Mouse (Mus musculus) forebrain, embryonic 12.5 days (tissue): ENCODE measurements at regions not wholly inside any gene's neighbourhood (a gene's known extent, or its start where the extent isn't known, plus 50 kb on each side); places are given as distances from the start of the nearest gene placed in this dataset.

Source experiments
- ATAC-seq: fragments of 200-750 bp; cut with Nextera tagmentation; 2 replicates; pipeline ENCODE4 v1.8.0; 2017; ENCODE audit warnings: moderate TSS enrichment; ENCODE audit not compliant: low FRiP score
- H3K27ac ChIP-seq: fragments of 300-500 bp; sonication (generic); 2 replicates; pipeline ENCODE4 v1.5.1; 2016; ENCODE audit warnings: mild to moderate bottlenecking
- H3K27me3 ChIP-seq: fragments of 300-500 bp; sonication (generic); 2 replicates; pipeline ENCODE4 v1.6.1; 2016; ENCODE audit warnings: mild to moderate bottlenecking
- H3K36me3 ChIP-seq: fragments of 300-500 bp; sonication (generic); replicated peaks from 2 replicates; pipeline ENCODE4 v1.6.1; 2016; ENCODE audit warnings: mild to moderate bottlenecking
- H3K4me1 ChIP-seq: fragments of 300-500 bp; sonication (generic); 2 replicates; pipeline ENCODE4 v1.6.1; 2016
- H3K4me2 ChIP-seq: fragments of 300-500 bp; sonication (generic); 2 replicates; pipeline ENCODE4 v1.6.1; 2016; ENCODE audit warnings: mild to moderate bottlenecking, moderate library complexity
- H3K4me3 ChIP-seq: fragments of 300-500 bp; sonication (generic); replicated peaks from 2 replicates; pipeline ENCODE4 v1.5.1; 2016; ENCODE audit warnings: mild to moderate bottlenecking
- H3K9ac ChIP-seq: fragments of 300-500 bp; sonication (generic); 2 replicates; pipeline ENCODE4 v1.6.1; 2016; ENCODE audit warnings: mild to moderate bottlenecking
- H3K9me3 ChIP-seq: fragments of 300-500 bp; sonication (generic); 2 replicates; pipeline ENCODE4 v1.6.1; 2016
- WGBS: fragments of 180-500 bp; shearing (Covaris S2); methylation state at CpG from one replicate; pipeline ENCODE4 v1.1.7; 2016; 5-methylcytosine and 5-hydroxymethylcytosine counted together

- H3K4me2 ChIP-seq, result no peak overlapping the region
- H3K27ac ChIP-seq, result no peak overlapping the region; the same call in 1 of the 2 replicates
- no peaks in the 10 kb centered on the region for H3K27me3 ChIP-seq
- H3K36me3 ChIP-seq, result no peaks in the 10 kb centered on the region
- no peaks in the 10 kb centered on the region for H3K9me3 ChIP-seq
- no peak for ATAC-seq
- H3K9ac ChIP-seq, result no peak overlapping the region
- H3K4me1 ChIP-seq, result no peaks in the 10 kb centered on the region
- H3K4me3 ChIP-seq, result no peak overlapping the region
- WGBS, result 78% methylated on average over 13 of the region's 13 CpGs
These were observed 131.5 kb upstream of the Nav3 start for GRCm38 (mm10) chr10:110587529-110587928.

GRCm38 (mm10) chr10:110600352-110600853, 144.4 kb upstream of the Nav3 start:
- Histone ChIP-seq H3K27ac (no peak overlapping the region), H3K9me3 (no peaks in the 10 kb centered on the region), H3K4me3 (no peak overlapping the region), H3K9ac (no peak overlapping the region), H3K4me2 (no peak overlapping the region), H3K36me3 (no peaks in the 10 kb centered on the region), H3K27me3 (no peaks in the 10 kb centered on the region), H3K4me1 (no peaks in the 10 kb centered on the region)
- ATAC-seq, result no peak
- 78% methylated on average over 11 of the region's 11 CpGs for WGBS

GRCm38 (mm10) chr10:110610336-110610735, 134.9 kb upstream of the E2f7 start:
- Histone ChIP-seq H3K9me3 (peaks cover 12% of the 10 kb centered on the region), H3K36me3 (no peaks in the 10 kb centered on the region), H3K4me1 (no peaks in the 10 kb centered on the region), H3K4me3 (no peak overlapping the region), H3K4me2 (no peak overlapping the region), H3K27ac (no peak overlapping the region), H3K27me3 (no peaks in the 10 kb centered on the region), H3K9ac (no peak overlapping the region)
- ATAC-seq, result no peak
- WGBS, result 69% methylated on average over 9 of the region's 9 CpGs

- Histone ChIP-seq H3K9ac (no peak overlapping the region), H3K4me1 (no peaks in the 10 kb centered on the region), H3K9me3 (peaks cover 12% of the 10 kb centered on the region)
These were observed 128.2 kb upstream of the E2f7 start for GRCm38 (mm10) chr10:110617004-110617403.

GRCm38 (mm10) chr10:110619193-110619592, 126.0 kb upstream of the E2f7 start:
- 86% methylated on average over 7 of the region's 7 CpGs for WGBS
- H3K9ac ChIP-seq, result no peak overlapping the region
- no peaks in the 10 kb centered on the region for H3K36me3 ChIP-seq
- no peak overlapping the region for H3K4me3 ChIP-seq
- no peak for ATAC-seq
- no peaks in the 10 kb centered on the region for H3K27me3 ChIP-seq
- peaks cover under 1% of the 10 kb centered on the region; the same call in 1 of the 2 replicates for H3K9me3 ChIP-seq
- H3K4me2 ChIP-seq, result no peak overlapping the region
- H3K27ac ChIP-seq, result no peak overlapping the region
- H3K4me1 ChIP-seq, result no peaks in the 10 kb centered on the region

More at GRCm38 (mm10) chr10:110617004-110617403, 128.2 kb upstream of the E2f7 start:
- WGBS, result 68% methylated on average over 1 of the region's 1 CpGs
- no peak overlapping the region for H3K4me3 ChIP-seq
- H3K4me2 ChIP-seq, result no peak overlapping the region
- no peak for ATAC-seq
- H3K27me3 ChIP-seq, result no peaks in the 10 kb centered on the region
- no peaks in the 10 kb centered on the region for H3K36me3 ChIP-seq
- no peak overlapping the region for H3K27ac ChIP-seq

- H3K4me3 ChIP-seq, result no peak overlapping the region
- H3K4me2 ChIP-seq, result no peak overlapping the region
- H3K9me3 ChIP-seq, result no peaks in the 10 kb centered on the region
- H3K9ac ChIP-seq, result no peak overlapping the region
- no peaks in the 10 kb centered on the region for H3K36me3 ChIP-seq
- ATAC-seq, result no peak
- WGBS, result 85% methylated on average over 3 of the region's 3 CpGs
- no peaks in the 10 kb centered on the region for H3K4me1 ChIP-seq
- no peaks in the 10 kb centered on the region for H3K27me3 ChIP-seq
- no peak overlapping the region for H3K27ac ChIP-seq
These were observed 119.6 kb upstream of the E2f7 start for GRCm38 (mm10) chr10:110625644-110626043.

GRCm38 (mm10) chr10:110640406-110640805, 104.8 kb upstream of the E2f7 start:
- WGBS, result 26% methylated on average over 10 of the region's 10 CpGs

GRCm38 (mm10) chr10:110642065-110642690, 103.1 kb upstream of the E2f7 start:
- no peaks in the 10 kb centered on the region for H3K27me3 ChIP-seq
- no peaks in the 10 kb centered on the region for H3K9me3 ChIP-seq
- ATAC-seq, result no peak
- no peak overlapping the region for H3K27ac ChIP-seq
- H3K36me3 ChIP-seq, result no peaks in the 10 kb centered on the region
- no peak overlapping the region for H3K9ac ChIP-seq
- no peak overlapping the region for H3K4me2 ChIP-seq
- peaks cover 3% of the 10 kb centered on the region for H3K4me1 ChIP-seq
- 84% methylated on average over 19 of the region's 19 CpGs for WGBS
- no peak overlapping the region for H3K4me3 ChIP-seq

More at GRCm38 (mm10) chr10:110640406-110640805, 104.8 kb upstream of the E2f7 start:
- no peak overlapping the region for H3K9ac ChIP-seq
- H3K27ac ChIP-seq, result no peak overlapping the region
- H3K9me3 ChIP-seq, result no peaks in the 10 kb centered on the region
- no peaks in the 10 kb centered on the region for H3K27me3 ChIP-seq
- H3K4me1 ChIP-seq, result peaks cover 2% of the 10 kb centered on the region; the same call in 1 of the 2 replicates
- H3K4me2 ChIP-seq, result no peak overlapping the region
- no peak for ATAC-seq
- H3K36me3 ChIP-seq, result no peaks in the 10 kb centered on the region
- no peak overlapping the region for H3K4me3 ChIP-seq

- peaks cover 7% of the 10 kb centered on the region for H3K4me1 ChIP-seq
- ATAC-seq, result peak; percentile 51; the same call in 1 of the 2 replicates
- no peak overlapping the region for H3K4me3 ChIP-seq
- H3K27me3 ChIP-seq, result no peaks in the 10 kb centered on the region
- no peak overlapping the region for H3K9ac ChIP-seq
- no peaks in the 10 kb centered on the region for H3K36me3 ChIP-seq
- WGBS, result 44% methylated on average over 7 of the region's 7 CpGs
- no peak overlapping the region for H3K4me2 ChIP-seq
- H3K9me3 ChIP-seq, result no peaks in the 10 kb centered on the region
- no peak overlapping the region for H3K27ac ChIP-seq
These were observed 97.6 kb upstream of the E2f7 start for GRCm38 (mm10) chr10:110647603-110648002.

- no peak for ATAC-seq
- Histone ChIP-seq H3K4me1 (peaks cover 7% of the 10 kb centered on the region), H3K4me3 (no peak overlapping the region), H3K9ac (no peak overlapping the region), H3K27ac (no peak overlapping the region), H3K36me3 (no peaks in the 10 kb centered on the region), H3K9me3 (no peaks in the 10 kb centered on the region), H3K4me2 (no peak overlapping the region), H3K27me3 (no peaks in the 10 kb centered on the region)
- 79% methylated on average over 6 of the region's 6 CpGs for WGBS
These were observed 95.1 kb upstream of the E2f7 start for GRCm38 (mm10) chr10:110650107-110650506.

GRCm38 (mm10) chr10:110650851-110651250, 94.4 kb upstream of the E2f7 start:
- no peaks in the 10 kb centered on the region for H3K36me3 ChIP-seq
- no peak overlapping the region for H3K4me3 ChIP-seq
- no peak overlapping the region for H3K27ac ChIP-seq
- no peak overlapping the region for H3K4me2 ChIP-seq
- no peak overlapping the region for H3K9ac ChIP-seq
- H3K27me3 ChIP-seq, result no peaks in the 10 kb centered on the region
- H3K4me1 ChIP-seq, result peaks cover 7% of the 10 kb centered on the region
- ATAC-seq, result no peak
- no peaks in the 10 kb centered on the region for H3K9me3 ChIP-seq

GRCm38 (mm10) chr10:110654070-110654469, 91.2 kb upstream of the E2f7 start:
- 91% methylated on average over 6 of the region's 6 CpGs for WGBS

GRCm38 (mm10) chr10:110658153-110658695, 87.0 kb upstream of the E2f7 start:
- H3K27me3 ChIP-seq, result no peaks in the 10 kb centered on the region
- H3K9me3 ChIP-seq, result no peaks in the 10 kb centered on the region
- H3K4me3 ChIP-seq, result no peak overlapping the region
- no peak overlapping the region for H3K4me2 ChIP-seq
- H3K27ac ChIP-seq, result no peak overlapping the region
- 79% methylated on average over 4 of the region's 4 CpGs for WGBS
- no peaks in the 10 kb centered on the region for H3K36me3 ChIP-seq
- no peak overlapping the region for H3K9ac ChIP-seq
- no peak for ATAC-seq
- no peaks in the 10 kb centered on the region for H3K4me1 ChIP-seq

More at GRCm38 (mm10) chr10:110654070-110654469, 91.2 kb upstream of the E2f7 start:
- Histone ChIP-seq H3K9me3 (no peaks in the 10 kb centered on the region), H3K4me3 (no peak overlapping the region), H3K27ac (no peak overlapping the region), H3K36me3 (no peaks in the 10 kb centered on the region), H3K4me2 (no peak overlapping the region), H3K27me3 (no peaks in the 10 kb centered on the region), H3K9ac (no peak overlapping the region), H3K4me1 (no peaks in the 10 kb centered on the region)
- ATAC-seq, result no peak
